Mouse (Mus musculus): ENCODE measurements around the gene Kif3a.

- TF ChIP-seq POLR2A (IDR thresholded peaks at IDR 0.05; ENCODE audit: insufficient read depth, low read depth, low read length) (no peak), CTCF (IDR thresholded peaks at IDR 0.05; ENCODE audit: insufficient read depth, low read depth, low read length) (no peak)
These were observed 35.5 kb upstream of the Kif3a start for GRCm38 (mm10) chr11:53531578-53532230.
